Mouse (Mus musculus) cerebellum, postnatal 14 days (tissue): ENCODE measurements around the gene Mcemp1.

Experiments
- DNase-seq, 2 experiments: peaks; one replicate each; pipeline ENCODE4 v3.0.0; 2021; ENCODE audit warnings: mixed read lengths in 2 of 2

Gene Mcemp1

DNA sequence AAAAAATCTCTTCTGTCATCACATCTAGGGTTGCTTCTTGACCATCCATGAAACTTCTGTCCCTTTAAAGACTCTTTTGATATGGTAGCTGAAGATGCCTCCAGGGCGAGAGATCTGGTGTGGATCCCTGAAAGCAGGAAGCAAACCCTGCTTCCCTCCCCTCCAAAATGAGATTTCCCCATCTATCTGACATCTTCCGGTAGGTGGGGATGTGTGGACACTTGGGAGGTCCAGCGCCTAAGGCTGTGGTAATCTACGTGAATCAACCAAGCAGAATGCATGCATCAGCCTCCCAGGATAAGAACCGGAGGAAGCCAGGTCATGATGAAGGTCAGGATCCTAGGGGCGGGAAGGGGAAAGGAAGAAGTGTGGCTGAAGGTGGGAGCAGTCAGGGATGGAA, at the start of gene Mcemp1:
Mcemp1 (plus strand) TSS at position 248 of the 400 bp plus-strand sequence.
- no peak for DNase-seq

GRCm38 (mm10) chr8:3621199-3621970, 44.2 kb upstream of the Mcemp1 start, which contains the start of the genes Xab2 and Pet100:
Gene Xab2, minus strand, starts transcription at chr8:3621316.
Gene Pet100, plus strand, starts transcription at chr8:3621548.
- DNase-seq: peak; percentile 99

- no peak for DNase-seq
Observed at GRCm38 (mm10) chr8:3622119-3622518, 43.4 kb upstream of the Mcemp1 start.

DNA sequence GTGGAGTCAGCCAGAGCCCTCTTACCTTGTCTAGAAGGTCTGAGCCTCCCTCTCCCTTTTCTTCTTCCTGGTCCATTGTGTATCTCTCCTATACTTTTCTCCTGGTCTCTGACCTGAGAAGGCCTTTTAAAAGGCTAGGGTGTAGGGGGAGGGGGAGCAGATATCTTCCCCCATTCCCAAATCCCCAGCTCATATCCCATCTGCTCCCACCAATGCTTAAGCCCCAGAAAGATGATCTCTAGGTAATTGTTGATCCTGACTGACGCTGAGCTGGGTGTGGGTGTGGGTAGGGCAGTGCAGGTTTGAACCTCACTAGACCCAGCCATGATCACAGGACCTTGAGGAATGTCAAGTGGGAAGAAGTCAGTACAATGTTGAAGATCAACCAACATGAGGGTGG, 40.1 kb upstream of the Mcemp1 start, which contains the start of gene Pcp2:
Pcp2 (minus strand) TSS at position 101 of the 400 bp plus-strand sequence.
- DNase-seq: no peak

DNA sequence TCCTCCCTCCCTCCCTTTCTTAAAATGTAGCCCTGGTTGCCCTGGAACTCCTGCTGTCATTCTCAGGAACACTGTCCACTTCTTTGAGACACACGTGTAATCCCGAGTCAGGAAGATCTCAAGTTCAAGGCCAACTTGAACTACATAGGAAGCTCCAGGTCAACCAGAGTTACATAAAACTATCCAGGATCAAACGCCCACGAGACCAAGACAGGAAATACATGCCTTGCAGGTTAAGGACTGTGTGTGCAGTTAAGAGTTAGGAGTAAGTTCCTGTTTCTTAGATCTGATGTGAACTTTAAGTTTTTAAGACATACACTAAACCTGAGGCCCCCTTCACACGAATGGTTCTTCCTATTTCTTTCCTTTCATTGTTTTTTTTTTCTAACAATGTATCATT, 38.6 kb upstream of the Mcemp1 start:
- DNase-seq: no peak

DNA sequence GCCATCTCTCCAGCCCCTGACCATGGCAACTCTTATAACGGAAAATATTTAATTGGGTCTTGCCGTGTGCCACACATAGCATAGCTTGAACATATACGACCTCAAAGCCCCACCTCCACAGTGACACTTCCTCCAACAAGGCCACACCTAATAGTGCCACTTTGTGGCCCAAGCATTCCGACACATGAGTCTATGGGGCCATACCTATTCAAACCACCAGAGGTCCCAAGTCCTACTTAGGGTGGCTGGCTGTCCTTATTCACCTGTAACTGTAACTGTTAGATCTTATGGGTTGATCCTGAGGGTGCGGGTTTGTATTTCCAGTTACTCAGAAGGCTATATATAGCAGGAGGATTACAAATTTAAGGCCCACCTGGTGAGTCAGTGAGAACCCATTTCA, 37.5 kb upstream of the Mcemp1 start:
- peak; percentile 57 to 71 for DNase-seq

GRCm38 (mm10) chr8:3630647-3631477, 34.7 kb upstream of the Mcemp1 start, which contains the start of gene Stxbp2:
Gene Stxbp2, plus strand, starts transcription at chr8:3630955.
- peak; percentile 80 to 82 for DNase-seq

- DNase-seq: no peak
Observed at GRCm38 (mm10) chr8:3631478-3631875, 34.1 kb upstream of the Mcemp1 start.

DNA sequence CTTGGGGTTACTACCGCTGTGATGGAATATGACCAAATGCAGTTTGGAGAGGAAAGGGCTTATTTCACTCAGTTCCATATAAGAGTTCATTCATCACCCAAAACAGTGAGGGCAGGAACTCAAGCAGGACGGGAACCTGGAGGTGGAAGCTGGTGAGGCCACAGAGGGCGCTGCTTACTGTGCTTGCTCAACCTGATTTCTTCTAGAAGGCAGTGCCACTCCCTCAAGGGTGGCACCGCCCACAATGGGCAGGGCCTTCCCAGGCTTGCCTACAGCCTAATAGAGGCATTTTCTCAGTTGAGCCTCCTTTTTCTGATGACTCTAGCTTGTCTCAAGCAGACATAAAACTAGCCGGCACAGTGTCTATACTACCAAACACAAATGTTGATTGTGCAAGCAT, 19.8 kb upstream of the Mcemp1 start:
- peak; percentile 18 to 45 for DNase-seq

DNA sequence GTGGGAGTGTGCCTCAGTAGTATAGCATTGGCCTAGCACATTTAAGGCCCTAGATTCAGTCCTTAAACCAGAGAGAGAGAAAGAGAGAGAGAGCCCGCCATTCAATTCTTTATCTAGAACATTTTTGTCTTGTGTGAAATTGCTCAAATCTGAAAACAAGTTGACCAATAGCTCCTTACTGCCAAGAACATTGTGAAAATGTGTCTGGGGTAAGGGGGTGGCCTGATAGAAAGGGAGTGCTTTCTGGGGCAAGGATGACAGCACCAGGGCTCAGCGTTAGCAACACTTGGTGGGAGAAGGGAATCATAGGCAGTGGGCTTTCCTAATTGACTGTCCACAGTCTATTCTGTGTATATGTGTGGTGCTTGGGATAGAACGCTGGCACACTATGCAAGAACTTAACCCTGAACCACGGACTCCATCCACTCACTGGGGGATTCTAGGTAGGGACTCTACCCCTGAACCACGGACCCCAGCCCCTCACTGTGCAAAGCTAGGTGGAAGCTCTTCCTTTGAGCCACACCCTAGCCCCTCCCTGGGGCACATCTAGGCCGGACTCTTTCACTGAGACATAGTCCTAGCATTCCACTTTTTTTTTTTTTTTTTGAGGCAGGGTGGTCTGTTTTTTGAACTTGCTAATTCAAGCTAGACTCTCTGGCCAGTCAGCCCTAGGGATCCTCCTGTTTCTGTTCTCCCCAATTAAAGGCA, 18.6 kb upstream of the Mcemp1 start:
- DNase-seq: no peak

DNA sequence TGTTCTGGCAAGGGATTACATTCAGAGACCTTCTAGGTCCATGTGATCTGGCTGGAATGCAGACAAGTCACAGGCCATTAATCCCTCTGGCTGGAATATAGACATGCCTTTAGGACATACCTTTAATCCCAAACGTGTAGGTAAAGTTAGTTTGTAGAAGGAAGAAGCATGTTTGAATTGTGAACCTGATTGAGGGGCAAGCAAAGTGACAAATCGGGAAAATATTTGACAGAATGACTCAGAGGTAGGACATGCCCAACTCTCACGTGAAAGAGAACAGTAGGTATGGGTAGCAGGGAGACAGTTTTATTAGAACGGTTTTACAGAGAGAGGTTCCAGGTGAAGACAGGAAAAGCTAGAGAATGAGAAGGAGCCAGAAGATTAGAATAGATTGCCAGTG, 18.0 kb upstream of the Mcemp1 start:
- DNase-seq: no peak

DNA sequence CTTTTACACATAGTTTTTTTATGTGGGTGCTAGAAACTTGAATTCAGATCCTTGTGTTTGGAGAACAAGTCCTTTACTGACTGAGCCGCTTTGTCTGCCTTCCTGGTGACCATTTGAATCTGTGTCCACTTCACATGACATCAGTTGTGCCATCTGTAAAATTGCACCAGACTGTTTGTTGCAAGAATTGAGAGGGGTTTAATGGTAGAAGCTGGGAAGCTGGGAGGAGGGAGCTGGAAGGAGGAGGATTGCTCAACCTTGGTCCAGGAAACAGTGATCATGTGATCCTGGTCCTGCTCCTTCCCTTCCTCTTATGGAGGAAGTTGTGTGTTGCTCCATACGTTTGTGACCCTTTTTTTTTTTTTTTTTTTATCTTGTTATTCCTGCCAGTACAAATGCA, 17.3 kb upstream of the Mcemp1 start:
- no peak for DNase-seq

DNA sequence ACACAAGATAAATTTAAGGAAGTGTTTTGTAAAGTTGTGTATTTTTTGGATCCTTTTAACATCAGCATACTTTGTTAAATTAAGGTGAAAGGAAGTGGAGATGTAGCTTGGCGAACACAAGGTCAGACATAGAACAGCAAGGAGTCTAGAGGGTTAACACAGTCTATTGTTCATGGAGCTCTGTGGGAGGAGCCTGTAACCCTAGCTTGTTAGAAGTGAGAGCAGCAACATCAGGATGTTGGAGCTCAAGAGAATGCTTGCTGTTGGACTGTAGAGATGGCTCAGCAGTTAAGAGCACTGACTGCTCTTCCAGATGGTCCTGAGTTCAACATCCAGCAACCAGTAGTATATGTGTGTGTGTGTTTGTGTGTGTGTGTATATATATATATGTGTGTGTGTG, 16.6 kb upstream of the Mcemp1 start:
- DNase-seq: no peak

DNA sequence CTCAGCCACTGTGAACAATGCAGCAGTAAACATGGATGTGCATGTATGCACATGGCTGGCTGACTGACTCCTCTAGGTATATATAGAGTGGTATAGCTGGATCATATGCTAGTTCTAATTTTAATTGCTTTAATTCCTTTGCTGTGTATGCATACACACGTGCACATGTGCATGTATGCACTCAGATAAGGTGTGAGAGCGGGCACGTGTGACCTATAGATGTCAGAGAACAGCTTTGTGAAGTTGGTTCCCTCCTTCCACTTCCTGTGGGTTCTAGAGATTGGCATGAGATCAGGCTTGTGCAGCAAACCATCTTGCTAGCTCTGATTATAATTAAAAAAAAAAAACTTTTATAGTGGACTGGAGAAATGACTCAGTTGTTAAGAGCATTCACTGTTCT, 12.7 kb upstream of the Mcemp1 start:
- DNase-seq: no peak

GRCm38 (mm10) chr8:3654726-3655508, 10.6 kb upstream of the Mcemp1 start:
- no peak for DNase-seq

GRCm38 (mm10) chr8:3655526-3655925, 10.0 kb upstream of the Mcemp1 start, which contains the start of gene Retn:
Gene Retn, plus strand, starts transcription at chr8:3655770.
- DNase-seq: no peak

GRCm38 (mm10) chr8:3656725-3657381, 8.7 kb upstream of the Mcemp1 start:
- no peak for DNase-seq

DNA sequence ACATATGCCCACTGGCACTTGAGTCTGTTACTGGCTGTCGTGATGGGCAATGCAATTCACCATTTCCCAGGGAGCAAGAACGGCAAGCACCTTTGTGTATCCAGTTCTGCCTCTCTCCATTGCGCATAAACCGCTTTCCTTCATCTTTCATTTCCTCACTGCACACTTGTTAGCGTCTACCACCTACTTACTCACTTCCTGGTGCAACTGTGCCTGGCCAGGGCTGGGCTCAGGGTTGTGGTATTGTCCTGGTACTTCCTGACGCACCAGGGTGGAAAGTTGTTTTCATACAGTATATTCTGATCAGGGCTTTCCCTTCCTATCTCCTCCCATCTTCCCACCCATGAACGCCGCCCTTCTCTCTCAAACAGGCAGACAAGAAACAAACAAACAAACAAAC, 4.7 kb upstream of the Mcemp1 start:
- no peak for DNase-seq

DNA sequence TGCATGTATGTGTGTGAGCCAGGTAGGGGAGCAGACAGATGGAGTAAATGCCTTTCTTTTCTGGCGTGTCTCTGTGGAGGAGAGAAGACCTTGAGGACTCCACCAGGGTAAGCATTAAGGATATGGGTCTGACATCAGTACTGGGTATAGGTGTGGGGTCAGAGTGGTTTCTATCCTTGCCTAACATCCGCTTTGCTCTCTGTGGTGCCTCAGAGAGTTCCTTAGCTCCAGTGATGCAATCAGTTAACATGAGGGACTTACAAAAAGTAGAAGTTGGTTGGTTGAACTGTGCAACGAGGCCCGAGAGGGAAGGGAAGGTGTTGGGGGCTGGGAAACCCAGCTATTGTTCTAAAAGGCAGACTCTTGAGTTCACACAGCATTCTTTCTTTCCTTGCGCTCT, 1.1 kb upstream of the Mcemp1 start:
- DNase-seq: no peak

DNA sequence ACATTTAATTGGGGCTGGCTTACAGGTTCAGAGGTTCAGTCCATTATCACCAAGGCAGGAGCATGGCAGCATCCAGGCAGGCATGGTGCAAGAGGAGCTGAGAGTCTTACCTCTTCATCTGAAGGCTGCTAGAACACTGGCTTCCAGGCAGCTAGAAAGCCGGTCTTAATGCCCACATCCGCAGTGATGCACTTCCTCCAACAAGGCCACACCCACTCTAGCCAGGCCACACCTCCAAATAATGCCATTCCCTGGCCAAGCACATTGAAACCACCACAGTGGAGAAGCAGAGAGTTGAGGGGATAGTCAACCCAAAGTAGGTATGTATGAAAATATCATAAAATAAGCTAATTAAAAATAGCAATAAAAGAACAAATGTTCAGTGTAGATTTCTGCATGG, 4.8 kb downstream of the Mcemp1 start:
- no peak for DNase-seq

GRCm38 (mm10) chr8:3671980-3672491, 6.5 kb downstream of the Mcemp1 start, which contains the start of gene Fcor:
Gene Fcor, minus strand, starts transcription at chr8:3672362.
- peak; percentile 95 to 98 for DNase-seq
